Mouse (Mus musculus): ENCODE results near the gene Rbm42.

Gene Rbm42

DNA sequence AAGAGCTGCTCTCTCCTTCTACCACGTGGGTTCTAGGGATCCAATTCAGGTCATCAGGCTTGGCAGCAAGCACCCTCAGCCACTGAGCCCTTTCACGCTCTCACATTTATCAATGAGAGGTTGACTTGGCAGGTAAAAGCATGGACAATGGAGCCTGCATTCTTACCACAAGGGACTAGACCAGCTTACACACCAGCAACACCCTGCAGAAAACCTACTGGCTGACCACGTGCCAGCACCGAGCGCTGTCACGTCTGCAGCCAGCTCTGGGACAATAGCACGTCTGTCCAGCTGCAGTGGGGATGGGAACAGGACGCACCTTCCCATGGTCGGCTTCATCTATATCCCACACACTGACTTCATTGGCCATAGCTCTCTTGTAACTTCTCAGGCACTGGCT, 31.5 kb downstream of the Rbm42 start:
- no peak for DNase-seq (ENCODE audit: low spot score in 2 of 2)

DNA sequence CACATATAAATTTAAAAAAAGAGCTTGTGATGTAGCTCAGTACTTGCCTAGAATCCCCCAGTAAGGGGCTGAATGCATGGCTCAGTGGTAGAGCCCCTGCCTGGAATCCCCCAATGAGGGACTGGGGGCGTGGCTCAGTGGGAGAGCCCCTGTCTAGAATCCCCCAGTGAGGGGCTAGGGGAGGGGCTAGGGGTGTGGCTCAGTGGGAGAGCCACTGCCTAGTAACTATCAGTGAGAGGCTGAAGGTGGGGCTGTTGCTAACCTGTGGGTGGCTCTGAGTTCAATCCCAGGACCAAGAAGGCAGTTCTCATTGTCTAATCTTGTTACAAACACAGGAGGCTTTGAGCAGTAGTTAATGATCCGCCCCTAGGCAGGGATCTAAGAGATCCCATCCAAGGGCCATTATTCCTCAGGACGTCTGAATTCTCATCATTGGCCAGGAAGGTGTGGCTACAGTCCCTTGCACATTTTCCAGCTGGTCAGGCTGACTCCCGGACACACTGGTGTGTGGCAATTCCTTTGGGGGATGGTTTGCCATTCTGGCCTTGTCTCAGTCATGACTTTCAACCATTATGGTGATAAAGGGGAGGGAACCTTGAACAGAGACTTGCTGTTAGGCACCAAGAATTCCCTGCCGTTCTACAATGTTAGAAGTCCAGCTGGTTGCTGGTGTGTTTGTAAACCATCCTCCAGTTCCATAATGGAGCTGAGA, 34.9 kb downstream of the Rbm42 start:
- DNase-seq (ENCODE audit: low spot score in 2 of 2) = no peak

DNA sequence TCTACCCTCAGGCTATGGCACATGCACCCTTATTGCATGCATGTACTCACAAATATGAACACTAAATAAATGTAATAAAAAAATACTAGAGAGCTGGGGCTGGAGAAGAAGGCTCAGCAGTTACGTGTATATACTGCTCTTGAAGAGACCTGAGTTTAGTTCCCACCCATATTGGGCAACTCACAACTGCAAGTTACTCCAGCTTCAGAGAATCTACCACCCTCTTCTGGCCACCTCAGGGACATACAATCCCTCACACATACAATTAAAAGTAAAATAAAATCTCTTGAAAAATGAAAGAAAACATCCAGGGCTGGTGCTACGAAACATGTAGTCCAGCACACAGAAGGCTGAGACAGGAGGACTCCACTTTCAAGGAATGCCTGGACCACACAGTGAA, 35.7 kb downstream of the Rbm42 start:
- DNase-seq (ENCODE audit: low spot score in 2 of 2) = no peak

DNA sequence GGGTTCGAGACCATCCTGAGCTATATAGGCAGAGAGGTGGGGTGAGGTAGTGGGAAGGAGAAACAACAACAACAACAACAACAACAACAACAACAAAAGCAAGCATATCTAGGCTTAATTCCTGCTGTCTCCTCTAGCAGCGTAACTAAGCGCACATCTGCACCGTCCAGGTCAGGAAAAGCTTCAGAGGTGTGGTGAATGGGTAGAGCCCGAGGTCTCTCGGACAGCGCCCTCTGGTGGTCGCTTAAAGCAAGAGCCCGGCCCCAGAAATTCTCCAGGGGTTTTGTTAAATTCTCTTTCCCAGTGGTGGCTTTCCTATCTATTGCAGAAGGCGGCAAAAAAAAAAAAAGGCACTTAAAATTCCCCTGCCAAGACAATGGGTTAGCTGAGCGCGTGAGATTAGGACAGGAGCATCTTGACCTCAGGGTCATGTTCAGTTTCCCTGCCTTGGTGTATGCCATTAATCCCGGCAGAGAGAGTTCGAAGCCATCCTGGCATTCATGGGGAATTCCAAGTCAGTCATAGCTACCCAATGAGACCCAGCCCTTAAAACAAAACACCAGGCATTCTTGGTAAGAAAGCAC, 36.5 kb downstream of the Rbm42 start:
- DNase-seq (ENCODE audit: low spot score in 2 of 2) = peak; percentile 55 to 82

DNA sequence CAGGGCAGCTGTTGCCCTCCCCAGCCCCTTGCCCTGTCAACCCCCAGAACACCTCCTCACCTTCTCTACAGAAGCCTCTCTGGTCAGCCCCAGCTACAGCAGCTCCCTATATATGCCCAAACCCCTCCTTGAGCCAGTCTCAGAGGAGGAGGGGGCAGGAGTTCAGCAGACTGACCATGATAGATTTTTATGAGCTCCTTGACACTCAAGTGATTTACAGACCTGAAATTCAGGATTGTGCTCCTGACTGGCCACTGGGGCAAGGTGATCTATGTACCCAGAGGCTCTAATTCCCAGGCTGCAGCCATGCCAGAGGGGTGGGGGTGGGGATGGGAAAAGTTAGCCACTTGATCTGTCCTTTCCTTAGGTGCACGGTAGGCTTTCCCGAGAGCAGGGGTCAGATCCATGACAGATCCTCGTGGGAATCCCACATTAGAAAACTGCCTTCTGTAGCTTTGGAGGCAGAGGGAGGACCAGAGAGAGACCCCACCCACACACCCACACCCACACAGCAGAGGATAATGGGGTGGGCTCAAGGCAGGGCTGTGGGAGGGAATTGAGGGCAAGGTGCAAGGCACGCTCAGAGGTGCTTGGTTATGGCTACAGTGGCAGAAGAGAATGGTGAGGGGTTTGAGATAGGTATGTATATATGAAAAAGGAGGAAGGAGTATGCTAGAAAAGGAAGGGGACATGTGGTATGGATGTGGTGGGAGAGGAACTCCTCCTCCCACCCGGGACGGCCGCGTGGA, 37.3 kb downstream of the Rbm42 start, which contains the start of gene Upk1a:
Gene Upk1a (minus strand): TSS at position 194 of the 749 bp plus-strand sequence.
- no peak for DNase-seq (ENCODE audit: low spot score in 2 of 2)

DNA sequence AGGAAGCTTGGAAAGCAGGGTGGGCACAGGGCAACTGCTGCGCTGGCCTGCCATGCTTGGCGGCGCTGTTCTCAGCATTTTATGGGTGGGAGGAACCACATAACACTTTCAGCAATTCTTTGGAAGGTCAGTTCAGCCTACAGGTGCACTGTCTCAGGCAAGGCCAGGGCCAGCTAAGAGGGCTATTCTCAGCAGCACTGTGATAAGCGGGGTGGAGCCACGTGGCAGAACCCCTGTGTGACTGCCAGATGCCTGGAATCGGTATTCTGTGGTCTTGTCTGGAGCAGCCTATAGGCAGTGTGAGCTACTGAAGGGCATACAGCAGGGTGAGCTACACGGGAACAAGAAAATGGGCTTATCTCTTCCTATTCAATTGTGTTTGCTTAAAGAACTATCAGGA, 40.1 kb downstream of the Rbm42 start:
- no peak for DNase-seq (ENCODE audit: low spot score in 2 of 2)

DNA sequence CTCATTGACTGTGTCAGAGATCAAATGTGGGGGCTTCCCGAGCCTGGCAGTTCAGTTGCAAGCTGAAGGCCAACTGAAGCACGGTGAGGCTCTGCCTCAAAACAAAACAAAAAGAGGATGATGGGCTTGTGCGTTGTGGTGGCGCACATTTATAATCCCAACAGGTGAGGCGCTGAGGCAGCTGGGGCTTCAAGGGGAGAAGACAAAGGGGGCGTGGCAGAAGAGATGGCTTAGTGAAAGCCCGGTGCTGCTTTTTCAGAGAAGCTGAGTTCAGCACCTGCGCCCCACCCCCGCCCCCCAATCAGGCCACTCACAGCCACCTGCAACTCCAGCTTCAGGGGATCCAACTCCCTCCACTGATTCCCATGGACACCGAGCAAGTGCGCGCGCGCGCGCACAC, 41.6 kb downstream of the Rbm42 start:
- no peak for DNase-seq (ENCODE audit: low spot score in 2 of 2)

DNA sequence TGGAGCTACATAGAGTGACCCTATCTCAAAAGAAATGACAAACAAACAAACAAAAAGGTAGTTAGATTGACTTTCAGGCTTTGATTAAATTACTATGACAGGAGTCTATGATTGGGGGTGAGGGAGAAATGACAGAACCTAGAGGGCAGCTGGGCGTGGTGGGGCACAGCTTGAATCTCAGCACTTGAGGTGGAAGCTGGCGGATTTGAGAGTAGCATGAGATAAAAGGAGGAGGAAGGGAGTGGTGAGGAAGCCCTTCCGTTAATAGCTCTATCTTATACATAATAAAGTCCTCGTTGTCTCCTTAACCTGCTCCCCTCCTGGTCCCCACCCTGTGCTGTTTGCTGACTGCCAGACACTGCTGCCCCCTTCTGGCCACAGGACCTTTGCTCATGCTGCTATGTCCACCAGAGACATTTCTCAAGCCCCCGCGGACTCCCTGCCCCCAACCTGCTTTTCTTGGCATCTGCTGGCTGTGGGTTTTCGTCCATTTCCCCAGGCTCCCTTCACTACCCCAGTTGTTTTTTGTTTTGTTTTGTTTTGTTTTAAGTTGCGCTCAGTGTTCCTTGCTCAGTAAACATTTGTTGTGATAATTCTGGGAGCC, 42.3 kb downstream of the Rbm42 start:
- DNase-seq (ENCODE audit: low spot score in 2 of 2) = peak; percentile 39 to 82

DNA sequence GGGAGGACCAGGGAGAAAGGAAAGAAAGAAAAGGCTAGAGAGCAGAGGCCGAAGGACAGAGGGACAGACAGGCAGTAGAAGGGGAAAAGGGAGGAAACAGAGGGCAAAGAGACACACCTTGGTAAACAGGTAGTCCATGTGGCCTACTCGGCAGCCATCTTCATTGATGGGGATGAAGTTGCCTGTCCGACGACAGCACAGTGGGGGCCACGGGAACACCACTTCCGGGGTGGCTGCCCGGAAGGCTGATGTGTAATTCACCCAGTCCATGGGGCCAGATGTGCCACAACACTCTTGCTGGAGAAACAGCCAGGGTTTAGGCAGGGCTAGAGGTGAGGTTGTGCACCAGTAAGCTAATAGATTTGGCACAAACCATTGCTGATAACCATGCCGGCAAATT, 45.2 kb downstream of the Rbm42 start:
- no peak for DNase-seq (ENCODE audit: low spot score in 2 of 2)

DNA sequence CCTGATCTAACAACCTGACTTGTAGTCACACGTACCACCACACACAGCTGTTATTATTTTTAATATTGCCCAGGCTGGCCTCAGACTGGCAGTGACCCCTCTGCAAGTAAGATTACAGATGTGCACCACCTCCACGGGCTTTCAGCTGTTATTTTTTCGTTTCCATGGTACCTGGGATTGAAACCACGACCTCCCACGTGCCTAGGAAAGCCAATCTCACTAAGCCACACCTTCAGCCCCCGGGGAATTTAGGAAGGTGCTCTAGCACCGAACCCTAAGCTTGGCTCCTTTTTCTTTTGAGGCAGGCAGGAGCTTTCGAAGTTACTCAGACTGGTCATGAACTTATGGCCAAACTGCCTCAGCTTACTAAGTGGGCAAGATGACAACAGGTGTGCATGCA, 45.7 kb downstream of the Rbm42 start:
- DNase-seq (ENCODE audit: low spot score in 2 of 2) = no peak

DNA sequence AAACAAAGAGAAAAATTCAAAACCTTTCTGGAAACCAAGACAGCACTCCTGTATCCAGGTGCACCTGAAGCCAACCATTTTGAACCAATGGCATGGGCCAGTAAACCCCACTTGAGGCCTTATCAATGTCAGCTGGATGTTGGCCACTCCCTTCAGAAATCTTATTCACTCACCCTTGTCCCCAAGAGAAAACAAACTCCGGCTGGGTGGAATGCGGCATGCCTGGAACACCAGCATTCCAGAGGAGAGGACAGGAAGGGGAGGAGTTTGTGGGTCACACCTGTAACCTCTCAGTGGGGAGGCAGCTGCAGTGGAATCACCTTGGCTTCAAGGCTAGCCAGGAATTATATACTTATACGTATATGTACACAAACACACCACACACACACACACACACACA, 47.5 kb downstream of the Rbm42 start:
- no peak for DNase-seq (ENCODE audit: low spot score in 2 of 2)

DNA sequence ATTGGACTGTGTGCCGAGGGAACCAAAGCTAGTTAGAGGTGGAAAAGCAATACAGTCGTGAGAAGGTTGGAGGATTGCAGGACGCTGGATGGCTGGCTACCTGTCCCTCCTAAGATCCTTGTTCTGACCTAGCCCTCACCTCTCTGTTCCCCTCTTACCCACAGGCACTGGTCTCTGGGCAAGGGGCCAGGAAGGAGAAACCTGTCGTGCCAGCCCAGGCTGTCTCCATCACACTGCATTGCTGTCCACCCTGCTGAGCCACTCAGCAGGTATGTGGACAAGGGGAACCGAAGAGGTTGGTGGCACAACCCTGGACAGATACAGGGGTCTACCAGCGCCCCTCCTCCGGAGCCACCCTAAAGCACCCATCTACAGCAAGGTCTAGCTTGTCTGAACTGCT, 49.5 kb downstream of the Rbm42 start:
- DNase-seq (ENCODE audit: low spot score in 2 of 2) = no peak

DNA sequence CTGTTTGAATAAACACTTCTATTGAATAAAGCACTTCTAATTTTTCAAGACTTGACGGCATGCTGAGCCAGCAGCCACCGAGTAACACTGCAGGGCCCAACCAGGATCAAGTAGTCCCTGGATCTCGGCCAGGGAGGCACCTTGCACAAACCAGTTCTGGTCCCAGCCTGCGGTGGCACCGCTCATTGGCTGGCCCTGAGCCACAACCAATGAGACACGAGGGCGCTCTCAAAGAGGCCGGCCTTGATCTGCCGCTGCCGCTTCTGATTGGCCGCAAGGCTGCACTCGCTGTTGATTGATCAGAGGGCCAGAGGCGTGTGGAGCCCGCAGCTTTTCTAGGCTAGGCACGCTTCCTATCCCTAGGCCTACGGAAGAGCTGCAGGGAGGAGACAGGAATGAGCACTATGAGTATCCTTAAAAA, 50.2 kb downstream of the Rbm42 start:
- DNase-seq (ENCODE audit: low spot score in 2 of 2) = peak; percentile 53 to 86

DNA sequence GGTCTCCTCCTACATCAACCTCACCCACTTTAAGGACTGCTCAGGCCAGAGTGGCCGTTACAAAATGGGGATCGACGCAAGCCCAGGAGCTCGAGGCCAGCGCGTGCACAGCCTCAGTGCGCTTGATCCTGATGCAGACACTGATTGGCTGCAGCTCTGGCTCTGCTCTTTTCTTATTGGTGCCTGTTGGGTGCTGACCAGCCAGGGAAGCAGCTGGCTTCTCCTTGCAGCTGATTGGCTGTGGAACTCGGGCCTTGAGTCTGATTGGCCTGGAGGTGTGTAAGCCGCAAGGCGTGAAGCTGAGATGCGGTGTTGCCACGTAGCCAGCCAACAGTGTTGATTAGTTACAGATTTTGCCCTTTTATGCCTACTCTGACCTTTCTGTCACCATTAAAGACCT, 51.3 kb downstream of the Rbm42 start, which contains the start of gene Zbtb32:
Gene Zbtb32 (minus strand): TSS at position 124 of the 400 bp plus-strand sequence.
- no peak for DNase-seq (ENCODE audit: low spot score in 2 of 2)

DNA sequence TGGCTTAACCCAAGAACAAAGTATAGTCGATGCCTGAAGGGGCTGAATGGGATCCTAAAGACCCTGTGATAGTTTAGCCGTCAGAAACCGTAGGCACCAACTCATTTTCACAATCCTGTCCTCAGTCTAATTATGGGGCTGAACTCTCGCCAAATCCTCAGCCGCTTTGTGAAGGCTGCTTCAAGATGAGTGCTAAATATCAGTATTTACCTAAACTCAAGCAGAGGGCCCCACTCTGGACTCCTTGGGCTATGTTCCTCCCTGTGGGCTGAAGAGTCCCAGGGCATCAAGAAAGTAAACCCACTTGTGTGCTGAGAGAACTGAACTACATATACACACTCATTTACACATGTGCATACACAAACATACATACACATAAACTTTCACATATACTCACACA, 53.3 kb downstream of the Rbm42 start:
- DNase-seq (ENCODE audit: low spot score in 2 of 2) = no peak

DNA sequence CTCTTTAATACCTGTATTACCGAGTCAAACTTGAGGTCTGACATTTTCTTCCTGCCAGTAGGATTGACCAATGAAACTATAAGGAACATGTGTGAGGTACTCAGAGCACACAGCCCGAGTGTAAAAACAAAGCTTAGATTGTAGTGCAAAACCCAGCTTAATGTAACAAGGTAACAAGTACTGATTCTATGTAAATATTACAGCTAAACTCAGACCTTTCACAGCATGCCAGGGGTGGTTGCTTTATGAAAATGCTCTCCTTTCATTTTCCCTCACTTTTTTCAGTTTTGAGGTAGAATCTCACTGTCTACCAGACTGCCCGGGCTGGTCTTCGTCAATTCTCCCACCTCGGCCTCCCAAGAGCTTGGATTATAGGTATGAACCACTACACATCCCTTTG, 54.0 kb downstream of the Rbm42 start:
- no peak for DNase-seq (ENCODE audit: low spot score in 2 of 2)

DNA sequence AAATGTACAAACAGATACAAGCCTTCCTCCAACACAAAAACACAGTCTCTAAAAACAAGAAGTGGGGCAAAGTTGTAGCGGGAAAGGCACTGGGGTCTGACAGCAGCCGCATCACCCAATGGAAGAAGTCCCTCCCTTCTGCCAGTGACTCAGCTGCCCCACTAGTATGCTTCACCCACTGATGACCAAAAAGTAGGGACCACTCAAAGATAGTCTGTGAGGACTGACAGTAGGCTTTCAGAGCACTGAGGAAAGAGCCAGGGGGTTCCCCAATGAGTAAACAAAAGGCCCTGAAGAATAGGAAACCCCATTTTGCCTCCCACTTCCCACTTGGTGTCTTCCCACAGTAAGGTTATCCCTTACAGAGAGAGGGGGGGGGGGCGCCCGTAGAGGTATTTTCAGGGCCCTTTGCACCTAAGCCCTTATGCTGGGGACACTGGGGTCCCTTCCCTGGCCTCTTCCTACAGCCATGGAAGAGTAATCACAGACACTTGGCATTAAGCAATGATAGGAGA, 55.5 kb downstream of the Rbm42 start:
- no peak for DNase-seq (ENCODE audit: low spot score in 2 of 2)

DNA sequence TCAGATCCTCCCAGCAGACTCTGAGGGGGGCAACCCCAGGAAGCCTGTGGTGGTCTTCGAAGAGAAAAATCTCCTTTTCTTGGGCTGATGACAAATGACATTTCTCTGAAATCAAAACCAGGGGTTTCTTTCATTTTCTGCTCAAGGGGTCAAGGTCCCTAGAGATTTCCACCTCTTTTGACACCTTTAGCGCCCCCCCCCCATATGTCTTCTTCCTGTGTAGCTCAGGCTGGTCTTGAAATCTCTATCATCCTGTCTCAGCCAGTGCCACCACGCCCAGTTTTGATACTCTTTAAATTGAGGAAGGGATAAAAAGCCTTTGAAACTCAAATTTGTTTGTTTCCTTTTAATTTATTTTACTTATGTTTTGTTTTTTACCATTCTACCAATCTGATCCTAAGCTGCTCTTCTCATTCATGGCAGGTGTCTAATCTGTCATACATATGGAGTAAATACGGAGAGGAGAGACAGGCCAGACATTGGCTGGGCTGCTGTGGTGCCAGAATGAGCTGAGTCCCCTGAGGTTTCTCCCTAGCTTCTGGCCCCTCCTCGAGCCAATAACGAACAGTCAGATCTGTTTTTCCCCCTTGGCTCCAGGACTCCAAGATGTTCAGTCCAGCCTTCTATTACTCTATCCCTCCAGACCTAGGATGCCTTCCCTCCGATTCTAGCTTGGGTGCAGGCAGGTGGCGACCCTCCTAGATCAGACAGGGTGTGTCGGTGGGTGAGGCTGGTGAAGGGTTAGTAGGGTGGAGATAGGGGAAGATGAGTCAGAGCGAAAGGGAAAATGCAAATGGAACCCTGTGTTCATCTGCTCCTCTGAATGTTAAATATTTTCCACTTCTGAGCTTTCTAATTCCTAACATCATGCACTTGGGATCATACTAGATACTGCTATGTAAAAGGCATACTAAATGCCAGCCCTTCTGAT, 56.3 kb downstream of the Rbm42 start:
- no peak for DNase-seq (ENCODE audit: low spot score in 2 of 2)

DNA sequence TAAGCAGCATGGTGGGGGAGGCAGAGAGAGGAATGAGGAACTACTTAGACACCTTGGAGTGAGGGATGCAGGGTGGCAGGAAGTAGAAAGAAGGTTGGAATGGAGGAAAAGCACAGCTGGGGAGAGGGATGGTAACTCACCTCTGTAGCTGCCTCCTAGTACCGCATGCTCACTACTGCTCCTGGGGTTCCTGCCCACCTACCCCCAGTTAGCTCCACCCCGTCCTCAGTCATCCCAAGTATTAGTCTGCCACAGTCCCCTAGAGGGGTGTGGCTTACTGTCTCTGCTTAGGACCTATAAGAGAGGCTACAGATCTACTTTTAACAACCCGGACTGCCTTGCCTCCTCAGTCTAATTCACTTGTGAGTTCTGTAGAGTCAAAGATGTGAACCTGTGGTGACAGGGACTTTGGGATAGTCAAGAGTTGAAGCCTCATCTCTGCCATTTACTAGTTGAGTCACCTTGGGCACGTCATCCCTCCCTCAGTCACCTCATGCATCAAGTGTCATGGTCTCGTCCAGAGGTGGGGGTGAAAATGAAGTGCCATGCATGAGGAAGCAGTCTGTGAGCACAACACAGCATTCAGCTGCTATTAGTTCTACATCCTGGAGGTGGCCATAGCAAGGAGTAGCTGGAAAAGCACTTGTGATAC, 57.2 kb downstream of the Rbm42 start:
- DNase-seq (ENCODE audit: low spot score in 2 of 2) = no peak

DNA sequence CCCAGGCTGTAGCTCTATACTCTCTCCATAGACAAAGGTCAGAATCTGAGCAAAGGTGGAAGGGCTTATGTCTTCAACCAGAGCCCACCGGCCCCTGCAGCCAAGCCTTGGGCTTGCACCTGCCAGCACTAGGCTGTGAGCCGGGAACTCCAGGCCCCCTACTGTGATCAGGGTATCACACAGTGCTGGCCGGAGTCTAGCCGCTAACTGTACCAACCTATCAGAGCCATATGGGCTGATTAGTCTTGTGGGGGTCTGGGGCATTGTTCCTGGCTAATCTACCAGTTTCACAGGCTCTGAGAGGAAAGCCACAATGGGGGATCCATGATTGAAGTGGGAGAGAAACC, 58.5 kb downstream of the Rbm42 start:
- DNase-seq (ENCODE audit: low spot score in 2 of 2) = no peak
